Mouse (Mus musculus): ENCODE results near the gene Gm45021. TPM values are rescaled to one million over a fixed set of nuclear protein-coding genes. Genes with fewer than 3 reads are reported as not detected.

The Gm45021 gene
- total RNA-seq, 2 experiments from 2014 or later = not detected

DNA sequence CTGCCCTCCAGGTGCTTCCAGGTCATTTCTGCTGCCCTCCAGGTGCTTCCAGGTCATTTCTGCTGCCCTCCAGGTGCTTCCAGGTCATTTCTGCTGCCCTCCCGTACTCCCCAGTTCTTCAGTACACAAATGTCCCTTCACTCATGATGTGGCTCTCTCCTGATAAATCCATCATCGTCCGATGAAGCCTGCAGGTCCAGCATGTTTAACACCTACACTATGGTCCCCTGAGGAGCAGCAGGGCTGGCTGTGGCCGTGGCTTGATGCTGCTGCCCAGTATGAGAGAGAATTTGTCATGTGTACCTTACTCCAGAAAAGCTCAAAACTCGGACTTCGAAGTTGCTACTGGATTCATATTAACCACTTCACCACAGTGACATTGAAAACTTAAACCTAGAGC lies 52.0 kb downstream of the Gm45021 start:
- no peak for ATAC-seq (replicated peaks; ENCODE audit: low FRiP score, poor library complexity, severe bottlenecking)

DNA sequence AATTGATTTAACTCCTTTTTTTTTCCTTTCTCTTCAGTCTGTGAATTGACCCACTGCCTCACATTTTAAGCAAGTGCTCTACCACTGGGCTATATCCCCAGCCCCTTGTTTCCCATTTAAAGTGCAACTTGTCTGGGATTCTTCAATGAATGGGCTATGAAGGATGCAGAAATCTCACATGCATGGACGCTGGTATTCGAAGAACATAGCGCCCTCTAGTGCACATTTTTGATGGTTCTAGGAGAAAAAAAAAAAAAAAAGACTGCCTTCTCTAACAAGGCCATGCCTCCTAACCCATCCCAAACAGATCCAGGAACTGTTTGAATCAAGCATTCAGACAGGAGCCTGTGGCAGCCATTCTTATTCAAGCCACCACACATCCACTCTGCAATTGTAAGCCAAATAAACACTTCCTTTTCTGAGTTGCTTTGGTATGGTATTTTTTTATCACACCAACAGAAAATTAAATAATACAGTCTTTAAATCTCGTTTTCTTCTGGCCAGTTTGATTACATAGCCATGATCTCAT lies 53.4 kb downstream of the Gm45021 start:
- ATAC-seq (replicated peaks; ENCODE audit: low FRiP score, poor library complexity, severe bottlenecking) = no peak

DNA sequence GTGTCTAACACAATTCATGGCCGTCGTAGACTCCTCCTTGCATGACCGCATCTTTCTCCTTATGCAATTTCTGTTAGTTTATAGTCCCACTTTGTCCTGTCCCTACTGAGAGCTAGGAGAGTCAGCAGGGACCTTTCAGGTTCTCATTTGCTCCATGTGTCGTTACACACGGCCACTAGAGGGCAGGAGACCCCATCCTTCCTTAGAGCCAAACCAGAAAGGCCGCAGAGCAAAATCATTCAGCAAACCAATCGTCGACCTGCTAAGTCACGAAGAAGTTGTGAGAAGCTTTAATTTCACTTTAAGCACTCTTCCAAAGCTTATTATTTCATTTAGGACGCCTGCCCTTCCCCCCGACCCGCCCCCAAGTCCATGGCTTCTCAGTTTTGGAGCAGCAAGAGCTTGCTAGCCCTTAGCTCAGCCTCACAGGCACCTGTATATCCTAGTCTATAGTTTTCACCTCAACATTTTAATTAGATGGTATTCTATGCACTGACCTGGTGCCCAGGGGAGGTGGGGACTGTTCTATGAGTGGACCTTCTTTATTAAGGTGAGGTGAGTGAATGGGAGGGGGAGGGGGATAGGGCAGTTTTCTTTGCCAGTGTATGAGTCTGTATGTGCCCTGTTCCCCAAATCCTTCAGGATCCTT lies 56.4 kb downstream of the Gm45021 start:
- no peak for ATAC-seq (replicated peaks; ENCODE audit: low FRiP score, poor library complexity, severe bottlenecking)

- ATAC-seq (replicated peaks; ENCODE audit: low FRiP score, poor library complexity, severe bottlenecking) = no peak
Observed at GRCm38 (mm10) chr6:48646309-48646690, 56.9 kb downstream of the Gm45021 start.

- no peak for ATAC-seq (replicated peaks; ENCODE audit: low FRiP score, poor library complexity, severe bottlenecking)
Observed at GRCm38 (mm10) chr6:48646995-48647394, 57.6 kb downstream of the Gm45021 start, which contains the start of gene Gimap8. Gene Gimap8, plus strand, starts transcription at chr6:48647234.

GRCm38 (mm10) chr6:48647611-48648010 lies 58.2 kb downstream of the Gm45021 start:
- no peak for ATAC-seq (replicated peaks; ENCODE audit: low FRiP score, poor library complexity, severe bottlenecking)

DNA sequence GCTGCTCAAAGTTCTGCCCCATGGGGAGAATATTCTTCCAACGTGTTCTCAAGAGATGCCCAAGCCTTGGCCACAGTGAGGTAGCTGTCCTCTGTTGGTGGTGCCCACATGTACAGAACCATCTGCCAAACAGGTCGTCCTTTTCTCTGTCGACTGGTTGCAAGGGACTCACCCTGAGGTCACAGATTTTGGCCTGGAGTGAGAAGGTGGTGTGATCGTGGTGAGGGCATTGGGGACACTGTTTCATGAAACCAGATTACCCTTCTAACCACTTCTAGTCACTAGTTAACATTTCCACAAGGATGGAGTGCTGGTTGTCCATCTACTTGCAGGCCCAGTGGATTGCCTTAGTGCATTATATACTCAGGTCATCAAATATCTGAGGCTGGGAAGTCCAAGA lies 59.4 kb downstream of the Gm45021 start:
- no peak for ATAC-seq (replicated peaks; ENCODE audit: low FRiP score, poor library complexity, severe bottlenecking)

DNA sequence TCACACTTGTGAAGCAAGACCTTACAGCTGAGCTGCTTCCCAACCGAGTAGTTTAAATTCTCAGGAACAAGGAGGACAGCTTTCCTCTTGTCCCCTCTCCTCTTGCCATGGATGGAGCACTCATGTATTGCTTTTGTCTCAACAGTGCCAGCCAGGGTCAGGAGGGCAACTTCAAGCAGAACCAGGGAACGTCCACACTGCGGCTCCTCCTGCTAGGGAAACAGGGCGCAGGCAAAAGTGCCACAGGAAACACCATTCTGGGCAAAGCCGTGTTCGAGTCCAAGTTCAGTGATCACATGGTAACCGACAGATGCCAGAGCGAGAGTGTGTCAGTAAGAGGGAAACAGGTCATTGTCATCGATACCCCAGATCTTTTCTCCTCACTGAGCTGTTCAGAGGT lies 60.6 kb downstream of the Gm45021 start:
- no peak for ATAC-seq (replicated peaks; ENCODE audit: low FRiP score, poor library complexity, severe bottlenecking)

DNA sequence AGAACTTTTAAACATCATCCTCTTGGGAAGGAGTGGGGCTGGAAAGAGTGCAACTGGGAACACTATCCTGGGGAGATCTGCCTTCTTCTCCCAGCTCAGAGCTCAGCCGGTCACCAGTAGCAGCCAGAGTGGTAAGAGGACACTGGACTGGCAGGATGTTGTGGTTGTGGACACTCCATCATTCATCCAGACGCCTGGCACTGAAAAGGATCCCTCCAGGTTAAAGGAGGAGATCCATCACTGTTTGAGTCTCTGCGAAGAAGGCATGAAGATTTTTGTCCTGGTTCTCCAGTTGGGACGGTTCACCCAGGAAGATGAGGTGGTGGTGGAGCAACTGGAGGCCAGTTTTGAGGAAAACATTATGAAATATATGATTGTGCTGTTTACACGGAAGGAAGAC lies 69.3 kb downstream of the Gm45021 start:
- no peak for ATAC-seq (replicated peaks; ENCODE audit: low FRiP score, poor library complexity, severe bottlenecking)

Other genes starting within 250 kb of the Gm45021 start
- gene Krba1, start 194.0 kb upstream of the Gm45021 start, total RNA-seq (2015; ENCODE audit: low replicate concordance) = 0.84 TPM in 1 of 2 replicates, not detected in the other
- 0.43 and 0.70 TPM in 2 replicates for gene Krba1, start 194.0 kb upstream of the Gm45021 start, total RNA-seq (2017; ENCODE audit: low replicate concordance)
- 1.9 and 7.3 TPM in 2 replicates for gene Zfp467, start 143.8 kb upstream of the Gm45021 start, total RNA-seq (2015; ENCODE audit: low replicate concordance)
- gene Zfp467, start 143.8 kb upstream of the Gm45021 start, total RNA-seq (2017; ENCODE audit: low replicate concordance) = not detected in 2 replicates
- not detected in 2 replicates for gene Sspo, start 141.4 kb upstream of the Gm45021 start, total RNA-seq (2015; ENCODE audit: low replicate concordance)
- not detected in 2 replicates for gene Sspo, start 141.4 kb upstream of the Gm45021 start, total RNA-seq (2017; ENCODE audit: low replicate concordance)
- gene Atp6v0e2, start 52.0 kb upstream of the Gm45021 start, total RNA-seq (2015; ENCODE audit: low replicate concordance) = not detected in 2 replicates
- gene Atp6v0e2, start 52.0 kb upstream of the Gm45021 start, total RNA-seq (2017; ENCODE audit: low replicate concordance) = not detected in 2 replicates
- gene Lrrc61, start 34.8 kb upstream of the Gm45021 start, total RNA-seq (2015; ENCODE audit: low replicate concordance) = 2.3 and 8.4 TPM in 2 replicates
- 0.94 and 10.3 TPM in 2 replicates for gene Lrrc61, start 34.8 kb upstream of the Gm45021 start, total RNA-seq (2017; ENCODE audit: low replicate concordance)
- gene Rarres2, start 16.8 kb upstream of the Gm45021 start, total RNA-seq (2015; ENCODE audit: low replicate concordance) = not detected in 2 replicates
- gene Rarres2, start 16.8 kb upstream of the Gm45021 start, total RNA-seq (2017; ENCODE audit: low replicate concordance) = not detected in 2 replicates
- 2.3 TPM in 2 replicates for gene Repin1, start 4.3 kb downstream of the Gm45021 start, total RNA-seq (2015; ENCODE audit: low replicate concordance)
- gene Repin1, start 4.3 kb downstream of the Gm45021 start, total RNA-seq (2017; ENCODE audit: low replicate concordance) = 3.9 TPM in 1 of 2 replicates, not detected in the other
- gene Gm44965, start 4.3 kb downstream of the Gm45021 start, total RNA-seq (2015; ENCODE audit: low replicate concordance) = not detected in 2 replicates
- not detected in 2 replicates for gene Gm44965, start 4.3 kb downstream of the Gm45021 start, total RNA-seq (2017; ENCODE audit: low replicate concordance)
- 0.42 TPM in 1 of 2 replicates, not detected in the other for gene Zfp775, start 12.5 kb downstream of the Gm45021 start, total RNA-seq (2015; ENCODE audit: low replicate concordance)
- gene Zfp775, start 12.5 kb downstream of the Gm45021 start, total RNA-seq (2017; ENCODE audit: low replicate concordance) = 0.17 and 0.28 TPM in 2 replicates
- gene AI854703, start 37.2 kb downstream of the Gm45021 start, total RNA-seq (2015; ENCODE audit: low replicate concordance) = not detected in 2 replicates
- gene AI854703, start 37.2 kb downstream of the Gm45021 start, total RNA-seq (2017; ENCODE audit: low replicate concordance) = not detected in 2 replicates
- 1.0 TPM in 1 of 2 replicates, not detected in the other for gene Gimap8, start 57.6 kb downstream of the Gm45021 start, total RNA-seq (2015; ENCODE audit: low replicate concordance)
- gene Gimap8, start 57.6 kb downstream of the Gm45021 start, total RNA-seq (2017; ENCODE audit: low replicate concordance) = 0.26 and 2.5 TPM in 2 replicates
- 6.3 and 12.1 TPM in 2 replicates for gene Gimap9, start 86.5 kb downstream of the Gm45021 start, total RNA-seq (2015; ENCODE audit: low replicate concordance)
- gene Gimap9, start 86.5 kb downstream of the Gm45021 start, total RNA-seq (2017; ENCODE audit: low replicate concordance) = 4.7 and 5.9 TPM in 2 replicates
- gene Gimap4, start 94.9 kb downstream of the Gm45021 start, total RNA-seq (2015; ENCODE audit: low replicate concordance) = 2.7 and 3.3 TPM in 2 replicates
- gene Gimap4, start 94.9 kb downstream of the Gm45021 start, total RNA-seq (2017; ENCODE audit: low replicate concordance) = 4.5 and 5.2 TPM in 2 replicates
- 0.58 and 6.5 TPM in 2 replicates for gene Gimap6, start 118.6 kb downstream of the Gm45021 start, total RNA-seq (2015; ENCODE audit: low replicate concordance)
- gene Gimap6, start 118.6 kb downstream of the Gm45021 start, total RNA-seq (2017; ENCODE audit: low replicate concordance) = 4.2 and 7.2 TPM in 2 replicates
- gene Gm28053, start 129.0 kb downstream of the Gm45021 start, total RNA-seq (2015; ENCODE audit: low replicate concordance) = not detected in 2 replicates
- 1.8 TPM in 1 of 2 replicates, not detected in the other for gene Gm28053, start 129.0 kb downstream of the Gm45021 start, total RNA-seq (2017; ENCODE audit: low replicate concordance)
- not detected in 2 replicates for gene Gimap7, start 129.0 kb downstream of the Gm45021 start, total RNA-seq (2015; ENCODE audit: low replicate concordance)
- gene Gimap7, start 129.0 kb downstream of the Gm45021 start, total RNA-seq (2017; ENCODE audit: low replicate concordance) = 2.6 TPM in 1 of 2 replicates, not detected in the other
- 5.0 TPM in 1 of 2 replicates, not detected in the other for gene Gimap1, start 149.4 kb downstream of the Gm45021 start, total RNA-seq (2015; ENCODE audit: low replicate concordance)
- gene Gimap1, start 149.4 kb downstream of the Gm45021 start, total RNA-seq (2017; ENCODE audit: low replicate concordance) = 0.17 and 1.1 TPM in 2 replicates
- gene Gimap5, start 156.6 kb downstream of the Gm45021 start, total RNA-seq (2015; ENCODE audit: low replicate concordance) = 4.4 TPM in 1 of 2 replicates, not detected in the other
- 2.6 and 6.8 TPM in 2 replicates for gene Gimap5, start 156.6 kb downstream of the Gm45021 start, total RNA-seq (2017; ENCODE audit: low replicate concordance)
- 2.1 TPM in 1 of 2 replicates, not detected in the other for gene Gimap3, start 181.2 kb downstream of the Gm45021 start, total RNA-seq (2015; ENCODE audit: low replicate concordance)
- 1.1 and 2.0 TPM in 2 replicates for gene Gimap3, start 181.2 kb downstream of the Gm45021 start, total RNA-seq (2017; ENCODE audit: low replicate concordance)